Mouse (Mus musculus) liver, adult 2 months (tissue): ENCODE data around the gene Gm3646.

ENCODE experiments used
- CTCF ChIP-seq: fragments of 200-500 bp; IDR thresholded peaks from 2 replicates; pipeline ENCODE4 v1.5.1; 2011; ENCODE audit warnings: low read depth, low read length, control low read depth
- POLR2A ChIP-seq: fragments of 200-500 bp; IDR thresholded peaks from 2 replicates; pipeline ENCODE4 v1.6.1; 2011; ENCODE audit warnings: low read length, control low read depth; ENCODE audit not compliant: insufficient read depth; ENCODE audit errors: extremely low read depth

DNA sequence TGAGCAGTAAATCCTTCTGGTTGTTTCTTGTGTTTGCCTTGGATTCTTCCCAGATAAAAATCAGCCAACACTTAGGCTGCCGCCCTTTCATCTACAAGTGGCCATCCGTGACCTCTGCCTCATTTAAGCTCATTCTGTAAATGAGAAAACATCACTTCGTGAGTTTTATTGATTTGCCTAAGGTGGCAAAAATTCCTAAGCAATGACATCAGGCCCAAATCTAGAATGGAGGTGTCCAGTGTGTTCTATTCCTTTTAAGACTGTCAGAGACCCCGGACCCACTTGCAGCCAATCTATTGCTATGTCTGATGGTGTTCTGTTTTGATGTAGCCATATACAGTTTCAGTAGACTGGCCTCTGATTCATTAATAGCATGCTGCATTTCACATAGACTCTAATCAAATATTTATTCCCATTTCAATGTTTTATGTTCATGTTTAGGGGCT, 26.5 kb upstream of the Gm3646 start:
- TF ChIP-seq POLR2A, result no peak
- TF ChIP-seq CTCF, result no peak
